Comparison of ENCODE assay signal across 22 mouse cellular contexts in the genomic region with DNA sequence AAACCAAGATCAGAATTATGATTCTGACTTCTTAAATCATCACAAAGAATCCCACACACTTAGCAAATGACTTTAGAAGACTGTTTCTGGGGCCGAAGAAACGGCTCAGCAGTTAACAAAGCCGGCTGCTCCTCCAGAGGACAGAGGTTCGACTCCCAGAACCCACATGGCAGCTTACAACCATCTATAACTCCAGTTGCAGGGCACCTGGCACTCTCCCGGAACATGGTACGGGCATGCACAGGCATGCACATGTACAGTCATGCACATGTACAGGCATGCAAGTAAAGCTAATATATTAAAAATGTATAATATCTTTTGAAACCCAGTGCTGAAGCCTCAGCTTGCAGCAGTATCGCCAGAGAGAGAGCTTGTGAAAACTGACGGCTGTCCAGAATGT. TPM values are rescaled to one million over a fixed set of nuclear protein-coding genes. Genes with fewer than 3 reads are reported as not detected.
A peak's percentile ranks its signal among the peaks of the same experiment; 100 is the strongest.
DNase-seq lines count a peak whose midpoint lies in the region; ATAC-seq and TF ChIP-seq lines count a peak whose summit lies in the region.
"Had no signal": no experiment of that assay in that cellular context is flagged by ENCODE, and none has a peak within 500 bp of the region (broad histone marks: within the 10 kb centered on the region; RNA-seq: fewer than 3 reads in every experiment).

No protein-coding gene starts in this region.

- 87% methylated on average over 8 of the region's 8 CpGs for WGBS in kidney, embryonic 15.5 days
- WGBS in liver, postnatal 0 days (ENCODE audit: insufficient replicate concordance): 84% methylated on average over 8 of the region's 8 CpGs

- no peaks in the 10 kb centered on the region for H3K27me3 ChIP-seq in kidney, embryonic 15.5 days
- H3K27me3 ChIP-seq in liver, postnatal 0 days (ENCODE audit: insufficient read depth, low read length): no peaks in the 10 kb centered on the region
- H3K27me3 ChIP-seq: forebrain, embryonic 12.5 days; hindbrain, embryonic 12.5 days; limb, embryonic 15.5 days; midbrain, embryonic 12.5 days; neural tube, embryonic 12.5 days had no signal

- DNase-seq in gastrocnemius, adult 2 months: no peak
- DNase-seq in gastrocnemius, postnatal 36 days: no peak
- DNase-seq in kidney, adult 18-20 months: peak; percentile 2
- DNase-seq in liver, postnatal 0 days: no peak
- DNase-seq in cerebellum, postnatal 36 days: no peak
- no peak for DNase-seq in retina, postnatal 1 day
- DNase-seq: adrenal gland, postnatal 14 days; cerebellum, adult 9-10 months; heart, postnatal 10 days; kidney, adult 11 months; layer of hippocampus, adult 9-11 months; lung, postnatal 4 days; right cerebral cortex, postnatal 25 days; spleen, adult 18-20 months had no signal

- no peak overlapping the region for H3K4me3 ChIP-seq in gastrocnemius, adult 2 months
- no peak overlapping the region for H3K4me3 ChIP-seq in kidney, embryonic 15.5 days (replicated peaks)
- H3K4me3 ChIP-seq in embryonic fibroblast, embryonic 13.5 days (ENCODE audit: insufficient read depth, low read length): no peak overlapping the region
- 0 out of 2 replicates have a peak overlapping the region, but pooled peaks have one; percentile 18 for H3K4me3 ChIP-seq in liver, postnatal 0 days (ENCODE audit: low read depth, low read length)
- H3K4me3 ChIP-seq: forebrain, embryonic 12.5 days; hindbrain, embryonic 12.5 days; limb, embryonic 15.5 days; midbrain, embryonic 12.5 days; neural tube, embryonic 12.5 days had no signal

- no peaks in the 10 kb centered on the region for H3K9me3 ChIP-seq in kidney, embryonic 15.5 days (replicated peaks)
- no peaks in the 10 kb centered on the region for H3K9me3 ChIP-seq in liver, postnatal 0 days (ENCODE audit: low read length)
- H3K9me3 ChIP-seq: forebrain, embryonic 12.5 days; hindbrain, embryonic 12.5 days; limb, embryonic 15.5 days; midbrain, embryonic 12.5 days; neural tube, embryonic 12.5 days had no signal

- ATAC-seq in kidney, embryonic 15.5 days (replicated peaks; ENCODE audit: low FRiP score): no peak
- no peak for ATAC-seq in liver, postnatal 0 days

- no peak overlapping the region for H3K9ac ChIP-seq in kidney, embryonic 15.5 days
- peak overlapping the region; percentile 57 for H3K9ac ChIP-seq in liver, postnatal 0 days (replicated peaks)
- H3K9ac ChIP-seq: forebrain, embryonic 12.5 days; hindbrain, embryonic 12.5 days; limb, embryonic 15.5 days; midbrain, embryonic 12.5 days; neural tube, embryonic 12.5 days had no signal

- TF ChIP-seq EP300 in liver, postnatal 0 days (IDR thresholded peaks at IDR 0.05; ENCODE audit: low read depth): no peak

- intact Hi-C loops in gastrocnemius, adult 2 months (cut with DNase I): no loop called here
- intact Hi-C loops in gastrocnemius, postnatal 36 days (cut with DNase I): no loop called here

- TF ChIP-seq CTCF in gastrocnemius, adult 2 months (IDR thresholded peaks at IDR 0.05): no peak
- no peak for TF ChIP-seq CTCF in embryonic fibroblast, embryonic 13.5 days (IDR thresholded peaks at IDR 0.05; ENCODE audit: borderline replicate concordance, insufficient read depth, low read length)
- no peak for TF ChIP-seq CTCF in liver, postnatal 0 days (IDR thresholded peaks at IDR 0.05; ENCODE audit: low read depth)

- peak overlapping the region; percentile 52 for H3K27ac ChIP-seq in gastrocnemius, adult 2 months
- H3K27ac ChIP-seq in kidney, embryonic 15.5 days: no peak overlapping the region
- H3K27ac ChIP-seq in embryonic fibroblast, embryonic 13.5 days (ENCODE audit: insufficient read depth, low read length): 0 out of 2 replicates have a peak overlapping the region, but pooled peaks have one; percentile 24
- H3K27ac ChIP-seq in liver, postnatal 0 days (ENCODE audit: low read depth): peak overlapping the region; percentile 83
- H3K27ac ChIP-seq: forebrain, embryonic 12.5 days; hindbrain, embryonic 12.5 days; kidney, postnatal 0 days; limb, embryonic 15.5 days; midbrain, embryonic 12.5 days; neural tube, embryonic 12.5 days had no signal

- TF ChIP-seq POLR2A in embryonic fibroblast, embryonic 13.5 days (IDR thresholded peaks at IDR 0.05; ENCODE audit: low read depth, low read length): no peak

- peaks cover 20% of the 10 kb centered on the region for H3K36me3 ChIP-seq in kidney, embryonic 15.5 days
- peaks cover 77% of the 10 kb centered on the region for H3K36me3 ChIP-seq in liver, postnatal 0 days (replicated peaks; ENCODE audit: insufficient read depth, low read length)

- H3K4me1 ChIP-seq in kidney, embryonic 15.5 days: 0 out of 2 replicates have a peak, but pooled peaks cover 3% of the 10 kb centered on the region
- H3K4me1 ChIP-seq in embryonic fibroblast, embryonic 13.5 days (ENCODE audit: control insufficient read depth, insufficient read depth, low read length): 0 out of 2 replicates have a peak, but pooled peaks cover 3% of the 10 kb centered on the region
- H3K4me1 ChIP-seq in liver, postnatal 0 days (ENCODE audit: insufficient read depth): peaks cover 67% of the 10 kb centered on the region
- H3K4me1 ChIP-seq: forebrain, embryonic 12.5 days; hindbrain, embryonic 12.5 days; neural tube, embryonic 12.5 days had no signal

- no peak overlapping the region for H3K4me2 ChIP-seq in kidney, embryonic 15.5 days
- peak overlapping the region; percentile 63 for H3K4me2 ChIP-seq in liver, postnatal 0 days (ENCODE audit: low read depth, low read length)
- H3K4me2 ChIP-seq: forebrain, embryonic 12.5 days; hindbrain, embryonic 12.5 days; limb, embryonic 15.5 days; midbrain, embryonic 12.5 days; neural tube, embryonic 12.5 days had no signal

RNA-seq across cellular contexts. Expression of gene Foxo3, which starts 15.5 kb away (rescaled TPM):
- total RNA-seq in gastrocnemius, adult 2 months (2021): 10 to 100 TPM; 25.7 to 40.5 TPM
- 10 to 100 TPM; 25.6 to 31.0 TPM for total RNA-seq in gastrocnemius, postnatal 36 days (2021)
- polyA plus RNA-seq in kidney, embryonic 15.5 days (2015; fragmentation: Nextera tagmentation; extraction: Ambion mirVana): 6.1 and 7.0 TPM in 2 replicates
- polyA plus RNA-seq in embryonic fibroblast, embryonic 13.5 days (2011; ENCODE audit: insufficient read length, low read depth, missing spikeins): 29.3 and 30.2 TPM in 2 replicates
- 8.4 and 9.4 TPM in 2 replicates for polyA plus RNA-seq in liver, postnatal 0 days (2015; fragmentation: Nextera tagmentation; extraction: Ambion mirVana)
